Mouse (Mus musculus) adrenal gland, adult (tissue): ENCODE data around the gene Krtap9-5.
A peak's percentile ranks its signal among the peaks of the same experiment; 100 is the strongest.

Experiments
- DNase-seq, 2 experiments: peaks; one replicate each; pipeline ENCODE4 v3.0.0; 2022 to 2023; ENCODE audit warnings: low spot score in 1 of 2; ENCODE audit not compliant: inconsistent age in 2 of 2

Gene Krtap9-5

DNA sequence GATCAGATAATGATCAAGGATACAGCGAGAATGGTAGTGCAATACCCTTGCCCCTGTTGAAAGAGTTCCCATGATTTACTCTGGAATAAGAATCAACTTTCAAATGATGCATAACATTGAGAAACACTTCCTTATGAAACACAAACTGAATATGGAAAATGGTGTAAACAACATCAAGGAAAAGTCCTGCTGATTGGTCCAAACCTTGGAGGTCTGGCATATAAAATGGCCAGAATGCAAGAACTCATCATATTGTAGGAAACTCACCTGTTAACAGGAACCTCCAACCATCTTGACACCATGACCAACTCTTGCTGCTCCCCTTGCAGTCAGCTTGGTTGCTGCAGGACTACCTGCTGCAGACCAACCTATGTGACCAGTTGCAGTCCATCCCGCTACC lies at the start of gene Krtap9-5:
TSS of gene Krtap9-5 (plus strand) at position 301 of the 400 bp plus-strand sequence.
- no peak for DNase-seq

DNA sequence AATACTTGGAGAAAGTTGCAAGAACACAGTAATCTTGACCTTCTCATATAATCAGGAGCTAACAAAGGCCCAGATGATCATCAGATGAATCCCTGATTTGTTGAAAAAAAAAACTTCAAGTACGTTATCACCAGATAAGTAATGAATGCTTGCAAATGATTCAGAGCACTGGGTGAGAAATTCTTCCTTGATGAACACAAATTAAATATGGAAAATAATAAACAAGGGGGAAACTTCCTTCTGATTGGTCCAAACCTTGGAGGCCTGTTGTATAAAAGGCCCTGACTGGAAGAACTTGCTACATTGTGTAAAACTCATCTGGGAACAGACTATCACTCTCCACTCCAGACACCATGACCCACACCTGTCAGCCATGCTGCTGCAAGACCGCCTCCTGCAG lies 40.7 kb upstream of the Krtap9-5 start, which contains the start of gene Krtap31-1:
TSS of gene Krtap31-1 (plus strand) at position 301 of the 400 bp plus-strand sequence.
- no peak for DNase-seq

GRCm38 (mm10) chr11:99914451-99914850 lies 33.8 kb upstream of the Krtap9-5 start, which contains the start of gene Gm11565:
Gene Gm11565, plus strand, starts transcription at chr11:99914751.
- DNase-seq, result no peak

DNA sequence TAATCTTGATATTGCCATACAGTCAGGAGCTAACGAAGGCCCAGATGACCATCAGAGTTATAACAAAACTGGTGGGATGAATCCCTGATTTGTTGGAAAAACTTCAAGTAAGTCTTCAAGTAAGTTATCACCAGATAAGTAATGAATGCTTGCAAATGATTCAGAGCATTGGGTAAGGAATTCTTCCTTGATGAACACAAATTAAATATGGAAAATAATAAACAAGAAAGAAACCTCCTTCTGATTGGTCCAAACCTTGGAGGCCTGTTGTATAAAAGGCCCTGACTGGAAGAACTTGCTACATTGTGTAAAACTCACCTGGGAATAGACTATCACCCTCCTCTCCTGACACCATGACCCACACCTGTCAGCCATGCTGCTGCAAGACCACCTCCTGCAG lies 12.3 kb upstream of the Krtap9-5 start, which contains the start of gene Krtap31-2:
TSS of gene Krtap31-2 (plus strand) at position 301 of the 400 bp plus-strand sequence.
- no peak for DNase-seq

DNA sequence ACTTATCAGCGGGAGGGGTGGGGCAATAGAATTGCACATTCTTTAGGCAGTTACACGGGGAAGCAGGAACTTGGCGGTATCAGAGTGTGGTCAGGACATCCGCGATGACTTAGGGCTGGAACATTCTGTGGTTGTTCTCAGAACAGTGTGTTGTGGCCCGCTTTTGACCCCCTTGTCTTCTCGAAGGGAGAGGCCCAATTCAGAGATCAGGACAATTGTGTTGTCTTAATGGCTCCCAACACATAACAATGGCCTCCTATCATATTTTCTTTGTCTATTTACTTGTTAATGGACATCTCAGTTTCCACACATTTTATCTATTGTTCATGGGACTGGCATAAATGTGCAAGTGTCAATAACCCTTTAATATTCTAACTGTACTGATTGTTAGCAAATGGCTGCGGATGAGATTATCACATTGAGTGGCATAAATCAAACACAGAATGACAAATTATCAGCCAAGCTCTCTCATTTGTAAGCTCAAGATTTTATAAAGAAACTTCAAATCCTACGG lies 10.5 kb upstream of the Krtap9-5 start:
- DNase-seq, result no peak

DNA sequence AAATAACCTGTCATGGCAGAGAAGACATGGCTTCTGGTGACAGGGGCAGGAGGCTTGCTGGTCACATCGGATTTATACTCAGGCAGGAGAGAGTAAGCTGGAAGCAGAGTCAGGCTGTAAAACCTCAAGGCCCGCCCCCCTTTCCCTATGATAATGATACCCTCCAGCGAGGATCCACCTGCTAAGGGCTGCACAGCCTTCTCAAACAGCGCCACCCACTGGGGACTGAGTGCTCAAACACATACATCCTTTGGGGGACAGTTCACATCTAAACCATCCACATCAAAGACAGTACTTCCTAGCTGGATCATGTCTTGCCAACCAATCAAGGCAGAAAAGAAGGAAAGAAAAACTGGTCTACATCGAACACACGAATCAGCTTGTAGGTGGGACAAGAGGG lies 15.9 kb downstream of the Krtap9-5 start:
- no peak for DNase-seq

DNA sequence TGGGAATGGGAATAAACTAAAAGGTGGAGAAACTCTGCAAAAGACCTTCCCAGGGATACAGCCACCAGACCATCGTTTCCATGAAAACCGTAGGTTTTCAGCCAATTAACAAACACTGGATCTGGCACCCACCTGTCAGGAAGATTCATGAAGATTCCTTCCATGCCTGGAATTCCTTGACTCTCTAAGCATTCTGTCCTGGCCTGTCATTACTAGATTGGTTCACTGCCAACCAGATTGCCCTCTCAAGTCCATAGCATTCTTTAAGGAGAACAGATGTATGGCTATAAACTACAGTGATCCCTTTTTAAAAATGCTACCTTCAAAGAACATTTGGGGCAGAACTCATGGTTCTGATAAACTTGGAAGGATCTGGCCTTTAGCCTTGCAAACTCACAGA lies 17.7 kb downstream of the Krtap9-5 start:
- DNase-seq, result no peak

DNA sequence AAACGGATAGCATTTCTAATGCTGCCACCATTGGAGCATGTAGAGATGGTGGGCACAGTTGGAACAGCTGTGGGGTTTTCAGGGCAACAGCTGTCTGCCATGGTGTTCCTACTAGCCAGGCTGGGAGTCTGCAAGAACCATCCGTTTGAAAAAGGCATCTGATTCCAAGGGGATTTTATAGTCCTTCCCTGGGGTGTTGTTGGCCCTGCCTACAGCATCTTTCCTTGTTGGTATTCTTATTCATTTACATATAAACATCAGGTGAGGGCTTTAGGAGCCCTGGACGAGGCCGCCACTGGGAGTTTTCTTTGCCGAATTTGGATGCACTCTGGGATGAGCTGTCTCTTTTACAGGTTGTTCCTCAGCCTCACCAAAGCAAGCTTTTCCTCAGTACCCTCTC lies 30.7 kb downstream of the Krtap9-5 start, which contains the start of gene Krtap29-1:
TSS of gene Krtap29-1 (minus strand) at position 101 of the 400 bp plus-strand sequence.
- no peak for DNase-seq

GRCm38 (mm10) chr11:99982731-99983130 lies 34.5 kb downstream of the Krtap9-5 start:
- no peak for DNase-seq

GRCm38 (mm10) chr11:99983442-99983841 lies 35.2 kb downstream of the Krtap9-5 start:
- no peak for DNase-seq

DNA sequence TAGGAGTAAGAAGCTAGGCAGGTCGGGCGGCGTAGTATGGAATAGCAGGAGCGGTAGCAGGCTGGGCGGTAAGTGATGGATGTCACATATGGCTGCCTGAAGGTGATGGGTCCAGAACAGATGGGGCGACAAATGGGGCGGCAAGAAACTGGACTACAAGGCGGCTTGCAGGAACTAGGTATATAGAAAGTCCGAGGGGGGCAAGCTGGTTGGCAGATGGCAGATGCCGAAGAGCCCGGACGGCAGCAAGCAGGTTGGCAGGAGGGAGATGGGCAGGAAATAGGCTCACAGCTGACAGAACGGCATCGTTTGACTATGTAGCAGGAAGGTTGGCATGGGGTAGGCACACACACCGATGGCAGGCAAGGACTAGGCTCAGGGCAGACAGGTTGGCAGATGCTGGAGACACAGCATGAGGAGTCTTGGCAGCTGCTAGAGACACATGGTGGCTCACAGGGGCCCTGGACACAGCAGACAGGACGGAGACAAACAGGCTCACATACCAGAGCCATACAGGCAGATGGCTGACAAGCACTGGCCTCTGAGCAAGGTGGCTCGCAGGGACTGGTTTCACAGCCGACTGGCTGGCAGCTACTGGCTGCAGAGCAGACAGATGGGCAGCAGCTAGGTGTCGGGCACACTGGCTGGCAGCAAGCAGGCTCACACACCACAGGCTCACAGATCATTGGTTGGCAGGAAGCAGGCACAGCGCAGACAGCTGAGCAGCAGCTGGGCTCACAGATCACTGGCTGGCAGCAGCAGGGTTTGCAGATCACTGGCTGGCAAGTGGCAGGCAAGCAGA lies 37.2 kb downstream of the Krtap9-5 start:
- DNase-seq, result peak; percentile 32 to 42

GRCm38 (mm10) chr11:99986180-99986647 lies 37.9 kb downstream of the Krtap9-5 start, which contains the start of gene Krtap16-1:
Gene Krtap16-1, minus strand, starts transcription at chr11:99986597.
- no peak for DNase-seq

DNA sequence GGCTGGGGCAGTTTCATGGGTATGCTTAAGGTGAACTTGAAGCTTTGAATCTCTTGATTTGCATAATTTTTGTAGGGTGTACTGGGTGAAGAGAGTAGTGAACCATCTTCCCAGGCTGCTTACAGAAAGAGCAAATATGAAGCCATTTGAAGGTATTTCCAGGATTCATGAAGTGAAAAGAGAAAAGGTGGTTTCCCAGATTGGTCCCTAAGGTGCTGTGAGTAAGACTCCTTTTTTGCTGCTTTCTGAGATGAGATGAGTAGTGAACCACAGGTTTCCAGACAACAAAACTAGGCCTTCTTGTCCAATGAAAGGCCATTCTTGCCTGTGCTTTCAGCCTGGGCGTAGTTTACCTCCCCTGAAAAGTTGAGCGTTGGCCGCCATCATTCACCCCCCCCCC lies 40.3 kb downstream of the Krtap9-5 start:
- no peak for DNase-seq

DNA sequence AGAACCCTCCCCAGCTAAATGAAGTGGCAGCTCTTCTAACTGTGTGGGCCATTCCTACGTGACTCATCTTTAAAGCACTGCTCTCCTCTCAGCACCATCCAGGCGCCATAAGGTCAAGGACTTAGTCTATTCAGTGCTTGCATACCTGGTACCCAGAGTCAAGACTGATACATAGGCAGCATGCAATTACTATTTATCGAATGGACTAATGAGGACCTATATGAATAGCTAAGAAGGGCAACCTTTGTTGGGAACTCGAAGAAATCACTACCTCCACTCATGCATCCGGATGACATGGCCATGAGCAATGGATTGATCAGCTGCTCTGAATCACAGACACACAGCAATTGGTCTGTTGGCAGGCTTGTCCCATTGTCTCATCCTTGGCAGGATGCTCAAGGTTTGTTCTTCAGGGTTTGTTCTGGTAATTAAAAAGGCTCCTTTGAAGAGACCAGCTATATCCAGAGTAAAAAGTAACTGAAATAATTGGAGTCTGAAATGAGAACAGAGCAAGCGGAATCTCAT lies 41.7 kb downstream of the Krtap9-5 start:
- DNase-seq, result peak; percentile 56 to 88

DNA sequence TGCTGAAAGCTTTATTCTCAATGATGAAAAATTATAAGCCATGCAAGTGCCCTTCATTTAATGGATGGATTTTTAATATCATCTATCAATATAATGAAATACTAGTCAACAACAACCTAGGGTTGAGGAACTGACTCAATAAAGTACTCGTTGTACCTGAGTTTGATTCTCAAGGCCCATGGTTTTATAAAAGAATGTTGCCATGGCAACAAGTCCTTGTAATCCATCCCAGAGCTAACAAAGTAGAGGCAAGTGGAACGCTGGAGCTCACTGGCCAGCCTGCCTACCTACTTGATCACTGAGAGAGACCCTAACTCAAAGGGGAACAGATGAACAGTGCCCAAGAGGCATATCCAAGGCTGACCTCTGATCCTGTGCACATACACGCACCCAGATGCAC lies 42.3 kb downstream of the Krtap9-5 start:
- DNase-seq, result no peak

GRCm38 (mm10) chr11:99993620-99994383 lies 45.5 kb downstream of the Krtap9-5 start, which contains the start of gene Krtap17-1:
Gene Krtap17-1, minus strand, starts transcription at chr11:99993994.
- DNase-seq, result no peak

GRCm38 (mm10) chr11:99994384-99994661 lies 46.0 kb downstream of the Krtap9-5 start:
- DNase-seq, result no peak

- DNase-seq, result no peak
Observed at GRCm38 (mm10) chr11:99999091-99999490, 50.8 kb downstream of the Krtap9-5 start.
